15 mouse cellular contexts compared by ENCODE assay signal in the genomic region with DNA sequence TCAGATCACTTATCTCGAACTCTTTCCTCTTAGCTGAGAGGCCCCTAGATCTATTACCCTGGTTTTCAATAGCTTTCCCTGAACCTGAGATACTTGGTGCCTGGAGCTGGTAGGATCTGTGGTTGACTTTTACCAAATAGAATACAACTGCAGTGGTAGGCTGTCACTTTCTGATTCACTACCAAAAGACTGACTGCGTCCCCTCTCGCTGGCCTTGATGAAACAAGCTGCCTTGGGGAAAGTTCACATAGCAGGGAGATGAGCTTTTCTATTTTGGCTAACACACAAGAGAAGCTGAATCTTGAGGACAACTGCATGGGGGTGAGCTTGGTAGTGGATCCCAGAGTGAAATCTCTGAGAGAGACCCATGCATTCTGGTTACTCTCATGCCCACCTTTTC. TPM values are rescaled to one million over a fixed set of nuclear protein-coding genes. Genes with fewer than 3 reads are reported as not detected.
"Had no signal": no experiment of that assay in that cellular context is flagged by ENCODE, and none has a peak within 500 bp of the region (broad histone marks: within the 10 kb centered on the region; RNA-seq: fewer than 3 reads in every experiment).

No protein-coding gene starts in this region.

- DNase-seq: gastrocnemius, adult 2 months; gastrocnemius, postnatal 10 days; gastrocnemius, postnatal 25 days; heart, postnatal 10 days; heart, postnatal 4 days; kidney, adult 18-20 months; kidney, adult 8-10 months; kidney, postnatal 10 days; kidney, postnatal 25 days; kidney, postnatal 4 days; liver; liver, embryonic 13.5 days; liver, postnatal 0 days had no signal

RNA-seq across cellular contexts. Expression of a gene that starts 22.4 kb away (rescaled TPM):
- total RNA-seq: layer of hippocampus, postnatal 10 days had no signal
- polyA plus RNA-seq: limb, embryonic 10.5 days had no signal
